Mouse (Mus musculus) adrenal gland, adult 18-20 months (tissue): Measurements from ENCODE around the gene Maml3. TPM values are rescaled to one million over a fixed set of nuclear protein-coding genes. Genes with fewer than 3 reads are reported as not detected.

ENCODE experiments used
- DNase-seq, 2 experiments: peaks; one replicate each; pipeline ENCODE4 v3.0.0; 2021 to 2022; ENCODE audit warnings: low spot score in 2 of 2
- total RNA-seq, 2 experiments: library from RNA; stranded (reverse); gene quantifications; 1 replicate in 1 of 2; 2 replicates in 1 of 2; pipeline ENCODE4 v1.2.3; 2021

The Maml3 gene
- total RNA-seq, 2 experiments from 2014 or later: 6.4 to 8.2 TPM

DNA sequence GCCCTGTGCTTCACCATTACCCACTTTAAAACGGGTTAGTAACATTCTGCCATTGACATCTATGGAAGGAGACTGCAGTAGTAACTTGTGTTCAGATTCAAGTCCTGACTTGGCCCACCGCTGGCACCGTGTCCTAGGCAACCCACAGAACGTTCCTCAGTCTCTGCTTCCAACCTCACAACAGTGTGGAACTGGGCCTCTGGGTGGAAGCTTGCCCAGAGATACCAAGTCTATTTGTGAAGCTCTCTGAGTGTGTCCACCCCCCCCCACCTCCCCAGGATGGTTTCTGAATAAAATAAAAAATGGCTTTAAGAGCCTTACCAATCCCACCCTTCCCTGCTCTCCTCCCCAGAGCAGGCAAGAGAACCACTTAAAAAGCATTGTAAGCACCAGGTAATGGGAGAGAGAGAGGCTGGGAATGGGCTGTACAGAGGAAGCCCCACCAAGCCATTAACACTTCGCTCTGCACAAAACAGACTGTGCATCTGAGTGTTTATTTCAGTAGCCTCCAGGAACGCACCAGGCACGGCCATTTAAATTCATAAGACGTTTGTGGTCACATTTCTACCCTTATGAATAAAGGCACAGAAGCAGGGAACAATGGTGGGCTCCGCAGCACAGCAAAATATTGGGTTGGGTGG, 141.6 kb downstream of the Maml3 start:
- no peak for DNase-seq

DNA sequence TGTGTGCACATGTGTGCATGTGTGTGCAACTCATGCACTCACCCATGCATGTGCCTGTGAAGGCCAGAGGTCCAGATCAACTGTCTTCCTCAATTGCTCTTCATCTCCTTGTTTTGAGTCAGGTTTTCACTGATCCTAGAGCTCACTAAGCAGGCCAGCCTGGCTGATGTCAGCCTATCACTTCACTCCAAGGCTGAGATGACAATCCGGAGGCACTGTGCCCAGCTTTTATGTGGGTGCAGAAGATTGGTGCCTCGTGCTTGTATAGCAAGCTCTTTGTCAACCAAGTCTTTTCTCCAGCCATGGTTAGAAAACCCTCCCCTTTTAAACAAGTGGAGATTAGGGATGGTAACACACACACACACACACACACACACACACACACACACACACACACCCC, 146.1 kb downstream of the Maml3 start:
- DNase-seq: no peak

DNA sequence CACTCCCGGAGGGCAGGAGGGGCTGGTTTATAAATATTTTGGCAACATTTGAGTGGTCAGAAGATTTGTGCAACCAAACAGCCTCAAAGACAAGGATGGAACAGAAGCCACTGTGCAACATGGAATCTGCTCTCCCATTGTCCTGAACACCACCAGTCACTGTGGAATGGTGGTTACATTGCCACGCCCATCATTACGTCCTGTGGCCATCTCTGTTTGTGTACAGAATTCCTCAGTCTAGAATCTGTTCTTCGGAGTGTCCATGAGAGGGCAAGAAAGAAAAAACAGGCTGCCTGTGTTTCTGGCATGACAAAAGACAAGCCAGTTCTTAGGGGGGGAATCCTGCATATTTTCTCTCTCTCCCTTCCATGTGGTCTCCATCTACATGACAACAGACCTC, 150.4 kb downstream of the Maml3 start:
- DNase-seq: no peak

DNA sequence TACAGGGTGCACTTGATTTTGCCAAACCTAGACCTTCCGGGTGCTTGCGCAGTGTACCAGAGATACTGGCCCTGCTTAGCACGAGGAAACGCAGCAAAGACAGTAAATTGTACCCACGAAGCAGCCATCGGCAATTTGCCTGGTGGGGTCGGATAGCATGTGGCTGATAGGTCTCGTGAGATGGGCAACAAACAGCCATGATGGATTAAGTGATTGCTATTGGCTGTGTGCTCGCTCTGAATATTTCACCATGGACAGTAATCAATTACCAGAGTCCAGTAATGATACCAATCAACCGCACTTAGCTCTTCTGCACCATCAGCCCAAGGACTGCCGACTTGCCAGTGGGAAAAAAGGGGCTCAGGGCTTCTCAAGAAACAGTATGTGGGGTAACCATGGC, 150.9 kb downstream of the Maml3 start:
- DNase-seq: no peak

DNA sequence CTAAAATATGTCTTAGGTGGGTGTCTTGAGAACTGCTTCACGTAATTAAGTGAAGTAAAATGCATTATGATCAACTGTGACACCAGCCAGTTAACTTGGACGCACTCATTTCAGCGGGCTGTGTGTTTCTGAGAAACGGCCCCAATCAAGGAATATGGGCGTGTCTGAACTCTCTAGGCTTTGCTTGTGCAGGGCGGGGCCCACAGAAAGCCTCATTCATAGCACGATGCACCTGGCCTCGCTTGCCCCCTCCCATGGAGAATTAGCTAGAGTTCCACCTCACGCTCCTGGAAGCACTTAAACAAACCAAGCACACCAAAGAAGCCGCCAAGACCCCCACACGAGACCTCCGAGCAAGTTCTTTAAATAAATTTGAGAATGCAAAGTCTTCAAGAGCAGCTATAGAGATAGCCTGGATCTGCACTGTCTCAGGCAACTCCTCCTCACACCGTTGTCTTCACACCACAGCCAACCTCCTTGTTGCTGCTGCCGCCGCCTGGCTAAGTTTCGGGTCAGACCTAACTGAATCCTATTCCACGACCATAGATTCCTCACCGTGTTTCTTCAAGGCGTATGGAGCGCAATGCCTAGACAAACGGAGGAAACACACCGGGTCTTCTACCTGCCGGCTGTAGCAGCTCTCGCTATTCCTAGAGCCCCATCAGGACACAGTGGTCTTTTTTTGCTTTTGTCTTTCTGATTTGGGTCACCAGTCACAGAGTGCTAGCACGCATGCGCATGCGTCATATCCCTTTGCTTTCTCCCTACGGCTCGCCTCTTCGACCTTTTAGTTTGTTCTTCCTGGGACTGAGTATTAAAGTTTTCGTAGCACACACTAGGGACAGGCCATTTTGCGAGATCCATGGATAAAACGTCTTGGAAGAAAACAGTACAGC, 151.9 kb downstream of the Maml3 start:
- DNase-seq: no peak

DNA sequence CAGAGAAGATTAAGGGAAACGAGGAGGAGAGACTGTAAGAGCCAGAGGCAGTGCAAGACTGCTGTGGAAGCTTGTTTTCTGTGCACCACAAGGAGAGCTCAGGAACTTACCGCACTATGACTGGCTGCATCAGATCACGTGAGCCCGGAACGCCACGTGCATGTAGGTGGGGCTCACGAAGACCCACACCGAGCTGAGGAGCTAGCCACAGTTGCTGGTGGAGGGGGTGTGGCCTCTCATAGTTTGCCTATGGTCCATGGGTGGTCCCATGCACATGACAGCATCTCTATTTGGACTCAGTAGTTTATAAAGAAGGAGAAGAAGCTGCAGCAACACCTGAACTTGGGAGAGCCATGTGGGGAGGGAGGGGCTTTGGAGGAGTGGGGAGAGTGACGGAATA, 152.6 kb downstream of the Maml3 start:
- DNase-seq: no peak

DNA sequence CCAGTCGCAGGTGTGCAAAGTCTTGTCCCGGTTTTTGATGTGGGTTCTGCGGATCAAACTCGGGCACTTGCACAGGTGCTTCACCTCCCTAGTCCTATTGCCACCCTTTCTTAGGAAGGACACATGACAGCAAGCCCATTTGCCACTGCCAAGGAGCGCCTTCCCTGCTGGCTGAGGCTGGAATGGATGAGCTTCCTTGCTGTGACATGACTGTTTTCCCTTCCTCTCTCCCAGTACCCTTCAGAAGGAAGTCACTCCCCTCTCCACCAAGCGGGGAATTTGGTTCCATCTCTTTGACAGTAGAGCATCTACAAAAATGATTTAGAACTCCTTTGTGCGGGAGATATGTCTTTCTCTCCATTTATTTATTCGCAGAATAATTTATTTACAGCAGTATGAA, 155.2 kb downstream of the Maml3 start:
- DNase-seq: no peak

DNA sequence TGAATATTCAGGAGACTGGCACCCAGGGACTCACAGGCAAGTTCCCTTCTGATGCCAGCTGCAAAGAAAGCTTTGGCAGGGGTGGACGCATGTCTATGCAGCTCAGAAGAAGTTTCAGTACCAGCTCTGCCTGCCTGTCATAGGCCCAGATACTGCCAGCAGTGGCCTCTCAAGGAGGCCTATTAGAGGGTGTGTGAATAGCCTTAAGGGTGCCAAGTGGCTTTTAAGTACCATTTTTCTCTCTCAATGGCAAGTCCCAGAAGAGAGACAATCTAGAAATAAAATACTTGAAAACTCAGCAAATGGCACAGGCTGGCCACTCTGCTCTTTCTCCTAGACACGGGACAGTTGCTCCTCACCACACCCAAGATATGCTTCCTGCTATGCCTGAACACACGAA, 157.7 kb downstream of the Maml3 start:
- no peak for DNase-seq

DNA sequence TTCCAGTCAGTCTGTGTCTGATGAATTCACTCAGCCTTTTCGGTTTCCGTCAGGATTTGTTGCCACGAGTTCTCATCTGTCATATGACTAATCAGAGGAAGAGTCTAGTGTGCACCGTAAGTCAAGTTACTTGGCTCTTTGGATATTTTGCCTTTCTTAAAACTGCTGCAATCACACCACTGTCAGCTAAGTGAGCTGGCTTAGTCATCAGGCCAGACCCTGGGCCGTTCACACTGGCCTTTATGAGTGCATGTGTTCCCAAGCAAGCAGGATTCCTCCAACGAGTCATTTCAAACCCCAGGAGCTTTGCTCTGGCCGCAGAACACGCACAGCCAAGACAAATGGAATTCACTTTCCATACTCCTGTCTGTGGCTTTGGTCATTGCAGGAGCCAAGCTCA, 161.2 kb downstream of the Maml3 start:
- peak in 1 of 2 experiments; percentile 22 for DNase-seq

DNA sequence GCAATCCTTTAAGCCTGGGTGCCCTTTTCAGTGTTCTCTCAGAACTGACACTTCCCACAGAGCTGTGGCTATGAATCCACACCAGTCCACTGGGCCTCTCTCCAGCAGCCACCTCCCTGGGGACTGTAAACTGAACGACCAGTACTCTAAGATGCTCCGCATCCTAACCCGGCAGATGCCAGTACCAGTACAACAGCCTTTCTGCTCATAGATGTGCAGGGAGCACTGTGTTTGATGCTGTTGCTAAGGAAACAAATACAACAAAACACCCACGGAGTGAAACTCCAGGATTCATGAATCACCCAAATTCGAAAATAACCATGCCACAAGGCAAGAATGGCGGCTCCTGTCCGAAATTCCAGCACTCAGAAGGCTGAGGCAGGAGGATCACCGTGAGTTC, 163.1 kb downstream of the Maml3 start:
- DNase-seq: no peak

DNA sequence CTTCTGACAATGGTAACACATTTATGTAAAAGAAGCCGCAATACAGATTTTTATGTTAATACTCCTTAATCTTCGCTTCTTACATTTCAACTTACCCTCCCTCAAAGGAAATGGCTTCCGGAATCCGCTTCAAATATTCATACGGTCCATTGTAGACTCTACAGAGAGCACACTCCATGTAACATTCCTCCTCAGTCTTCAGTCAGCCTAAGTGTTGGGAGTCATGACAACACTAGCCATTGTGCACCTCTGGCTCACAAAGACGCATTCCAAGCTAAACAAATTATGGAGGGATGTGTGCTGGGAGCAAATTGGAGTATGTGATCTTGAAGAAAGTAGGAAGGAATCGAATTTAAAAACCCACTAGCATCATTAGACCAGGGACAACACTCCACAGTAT, 165.0 kb downstream of the Maml3 start:
- no peak for DNase-seq

DNA sequence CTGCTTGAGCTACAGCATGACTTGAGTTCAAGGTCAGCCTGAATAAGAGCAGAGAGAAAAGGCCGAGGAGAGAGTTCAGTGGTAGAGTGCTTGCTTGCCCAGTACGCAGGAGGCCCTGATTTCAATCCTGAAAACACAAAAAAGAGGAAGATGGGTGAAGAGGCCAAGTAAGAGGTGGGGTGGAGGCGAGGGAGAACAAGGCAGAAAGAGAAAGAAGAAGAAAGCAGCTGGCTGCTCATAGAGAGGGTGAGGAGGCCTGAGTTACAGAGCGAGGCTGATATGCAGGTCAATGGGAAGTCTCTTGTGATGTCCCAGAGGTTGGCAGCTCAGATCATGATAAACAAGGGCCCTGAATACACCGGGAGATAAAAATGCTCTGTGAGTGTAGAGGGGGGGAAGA, 165.8 kb downstream of the Maml3 start:
- DNase-seq: no peak

DNA sequence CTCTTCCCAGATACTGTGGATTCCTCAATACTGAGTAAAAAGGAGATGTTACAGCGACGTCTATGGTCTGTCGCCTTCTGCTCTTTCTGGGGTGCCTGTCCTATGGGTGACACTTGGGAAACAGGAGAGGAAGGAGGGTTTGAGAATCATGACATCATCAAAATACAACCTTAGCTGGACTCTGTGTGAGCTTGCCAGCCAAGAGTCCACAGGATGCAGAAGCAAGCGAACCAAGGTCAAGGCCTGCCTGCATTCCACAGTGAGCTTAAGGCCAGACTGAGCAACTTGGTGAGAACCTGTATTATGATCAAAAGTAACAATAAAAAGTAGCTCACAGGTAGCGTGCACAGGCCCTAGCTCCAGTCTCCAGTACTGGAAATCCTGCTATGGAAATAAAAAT, 167.7 kb downstream of the Maml3 start:
- DNase-seq: no peak

DNA sequence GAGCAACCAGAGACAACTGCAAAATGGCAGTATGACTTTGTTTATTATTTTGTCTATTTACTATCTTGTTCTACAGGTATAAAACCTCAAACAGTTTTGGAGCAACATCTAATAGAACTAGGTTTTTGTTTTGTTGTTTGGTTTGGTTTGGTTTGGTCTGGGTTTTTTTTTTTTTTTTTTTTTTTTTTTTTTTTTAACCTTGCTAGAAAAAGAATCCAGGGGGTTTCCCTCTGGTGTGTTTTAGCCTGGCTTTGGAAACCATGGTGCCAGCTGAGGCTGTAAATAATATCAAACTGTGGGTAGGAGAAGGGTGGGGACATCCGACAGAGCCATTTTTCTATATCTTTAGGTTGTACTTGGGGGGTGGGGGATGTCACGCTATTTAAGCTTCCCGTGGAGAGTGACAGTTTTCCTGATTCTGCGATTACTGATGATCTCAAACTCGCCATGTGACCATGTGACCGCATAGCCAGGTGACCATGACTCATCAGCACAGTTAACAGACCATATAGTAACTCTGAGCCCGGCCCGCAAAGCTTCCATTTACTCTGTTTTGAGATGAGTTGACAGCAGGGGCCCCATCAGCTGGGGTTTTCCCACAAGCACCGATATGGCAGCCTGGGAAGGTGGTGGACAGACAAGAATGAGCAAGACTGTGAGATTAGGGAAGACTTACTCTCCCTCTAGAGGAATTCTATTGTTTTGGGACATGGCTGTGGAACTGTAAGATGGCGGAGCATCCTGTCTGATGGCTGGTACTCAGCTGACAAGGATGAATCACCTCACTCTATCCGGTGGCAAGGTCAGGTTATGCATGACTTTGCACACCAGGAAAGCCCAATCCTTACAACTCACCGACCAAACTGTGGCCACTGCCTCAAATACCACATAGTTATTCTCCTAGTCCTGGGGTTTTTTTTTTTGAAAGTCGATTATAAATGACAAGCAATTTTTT, 170.1 kb downstream of the Maml3 start:
- DNase-seq: no peak

DNA sequence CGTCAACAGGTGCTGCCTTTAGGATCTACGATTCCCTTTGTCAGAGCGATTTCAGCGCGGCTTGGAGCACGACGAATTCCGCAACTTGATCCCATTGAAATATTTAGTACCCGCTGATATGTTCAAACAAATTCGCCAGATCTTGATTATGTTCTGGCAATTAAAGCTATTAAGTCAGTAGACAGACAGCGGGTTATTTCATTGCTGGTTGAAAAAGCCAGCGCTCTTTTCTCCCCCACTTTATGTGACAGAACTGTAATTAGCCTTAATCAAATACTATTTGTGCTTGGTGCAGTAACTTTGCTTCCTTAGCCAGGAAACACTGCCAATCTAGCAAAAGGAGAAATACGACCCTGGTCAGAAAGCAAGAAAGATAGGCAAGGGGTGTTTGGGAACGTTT, 176.7 kb downstream of the Maml3 start:
- no peak for DNase-seq

DNA sequence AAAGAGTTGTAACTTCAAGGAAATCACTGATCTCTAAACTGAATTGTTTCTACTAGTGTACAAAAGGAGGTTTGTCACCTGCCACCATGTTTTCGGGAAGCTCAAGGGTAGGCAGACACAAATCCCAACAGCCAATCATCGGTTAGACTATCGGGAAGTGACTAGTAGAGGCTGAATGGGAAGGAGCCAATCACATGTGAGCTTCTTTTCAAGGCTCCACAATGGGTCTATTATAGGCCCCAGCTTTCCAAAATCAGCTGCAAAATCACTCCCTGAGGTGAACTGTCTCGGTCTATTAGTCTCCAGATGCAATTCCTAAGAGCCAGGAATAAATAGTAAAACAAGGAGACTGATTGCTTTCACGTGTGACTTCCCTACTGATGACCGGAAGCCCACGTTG, 177.3 kb downstream of the Maml3 start:
- DNase-seq: no peak

DNA sequence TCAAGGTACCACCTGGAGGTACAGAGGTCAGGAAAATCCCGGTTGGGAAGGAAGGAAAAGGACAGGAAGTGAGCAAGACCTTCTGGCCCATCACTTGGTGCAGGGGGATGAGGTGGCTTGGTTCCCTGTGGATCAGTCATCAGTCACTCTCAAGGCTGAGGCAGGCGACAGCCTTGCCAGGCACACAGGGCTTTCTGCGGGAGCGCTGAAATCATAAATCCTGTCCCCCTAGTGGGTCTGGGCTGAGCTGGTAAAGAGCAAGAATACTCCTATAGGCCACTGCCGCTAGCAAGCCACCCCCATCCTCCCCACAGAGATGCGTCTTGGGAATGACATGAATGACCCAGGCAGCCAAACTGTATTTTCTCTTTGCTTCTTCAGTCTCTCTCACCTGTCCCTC, 177.8 kb downstream of the Maml3 start:
- no peak for DNase-seq

DNA sequence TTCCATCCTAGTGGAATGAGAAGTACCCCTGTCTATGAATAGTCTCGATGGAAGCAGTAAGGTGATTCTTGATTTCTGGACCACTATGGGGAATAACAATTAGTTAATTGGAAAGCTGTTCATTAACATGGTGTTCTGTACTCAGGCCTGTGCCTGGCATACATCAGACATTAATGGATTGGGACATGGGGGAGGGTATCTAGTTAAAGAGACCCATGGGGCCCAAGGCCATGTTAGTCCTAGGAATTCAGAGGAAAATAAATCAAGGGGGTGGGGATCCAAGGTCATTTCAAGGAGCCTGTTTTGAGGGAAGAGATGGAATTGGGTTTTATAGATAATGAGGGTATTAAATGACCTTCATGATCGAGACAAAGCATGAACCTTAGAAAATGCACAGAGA, 179.1 kb downstream of the Maml3 start:
- no peak for DNase-seq

DNA sequence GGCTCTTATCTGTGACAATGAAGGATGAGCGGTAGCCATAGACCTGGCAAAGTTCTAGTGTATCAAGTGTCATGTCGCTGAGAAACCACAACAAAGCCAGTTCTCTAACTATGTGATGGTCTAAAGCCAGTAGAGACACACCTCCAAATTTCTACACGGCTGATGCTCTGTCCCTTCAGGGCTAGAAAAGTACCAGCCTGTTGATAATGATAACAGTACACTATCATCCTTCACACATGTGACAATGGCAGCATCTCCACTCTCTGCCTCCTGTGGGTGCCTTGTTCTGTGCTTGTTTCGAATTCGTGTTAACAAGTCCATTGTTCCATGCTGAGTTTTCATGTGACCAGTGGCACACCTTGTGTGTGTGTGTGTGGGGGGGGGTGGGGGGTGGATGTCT, 180.2 kb downstream of the Maml3 start:
- DNase-seq: no peak

DNA sequence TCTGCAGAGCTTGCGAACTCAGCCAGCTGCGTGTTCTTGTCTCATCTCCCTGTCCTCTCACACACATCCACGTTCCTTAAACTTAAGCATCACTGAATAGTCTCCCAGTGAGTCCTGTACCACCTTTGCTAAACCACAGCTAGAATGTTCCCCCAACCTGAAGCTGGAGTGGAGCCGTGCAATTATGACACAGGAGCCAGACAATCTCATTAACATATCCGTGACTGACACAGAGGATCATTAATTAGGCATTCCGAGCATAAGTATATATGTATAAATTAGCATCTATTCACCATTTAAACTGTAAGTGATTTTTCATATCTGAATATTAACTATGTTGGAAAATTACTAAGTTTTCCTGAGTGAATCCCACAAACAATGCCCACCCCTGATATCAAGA, 181.1 kb downstream of the Maml3 start:
- DNase-seq: no peak

DNA sequence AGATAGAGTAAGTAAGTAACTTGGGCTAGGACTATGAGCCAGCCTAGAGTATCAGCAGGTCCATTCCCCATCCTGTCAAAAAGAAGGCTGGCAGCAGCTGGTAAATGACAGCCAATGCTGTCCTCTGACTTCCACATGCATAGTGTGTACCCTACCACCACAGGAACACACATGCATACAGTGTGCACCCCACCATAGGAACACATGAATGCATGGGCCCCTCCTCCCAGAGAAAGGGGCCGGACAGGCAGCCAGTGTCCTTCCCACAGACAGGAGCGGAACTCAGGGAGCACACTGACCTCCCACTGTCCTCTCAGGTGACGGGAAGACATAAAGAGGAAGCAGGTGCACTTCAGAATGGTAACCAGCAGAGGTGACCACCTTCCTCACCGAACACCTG, 188.0 kb downstream of the Maml3 start:
- no peak for DNase-seq
